Mouse (Mus musculus) forebrain, embryonic 14.5 days (tissue): ENCODE data around the gene Stambp. TPM values are rescaled to one million over a fixed set of nuclear protein-coding genes. Genes with fewer than 3 reads are reported as not detected.

ENCODE experiments used
- ATAC-seq: fragments of 200-750 bp; cut with Nextera tagmentation; 2 replicates; pipeline ENCODE4 v1.8.0; 2017; ENCODE audit warnings: mild to moderate bottlenecking, moderate library complexity
- DNase-seq: peaks from one replicate; pipeline ENCODE4 v3.0.0-alpha.2; 2015; ENCODE audit warnings: low spot score
- H3K27ac ChIP-seq: fragments of 300-500 bp; sonication (generic); 2 replicates; pipeline ENCODE4 v1.5.1; 2014; ENCODE audit warnings: low read depth, mild to moderate bottlenecking, control low read depth, low read length, moderate library complexity
- H3K27me3 ChIP-seq: fragments of 300-500 bp; sonication (generic); replicated peaks from 2 replicates; pipeline ENCODE4 v1.6.1; 2014; ENCODE audit warnings: low read length, control low read depth, mixed read lengths; ENCODE audit not compliant: control insufficient read depth, insufficient read depth
- H3K36me3 ChIP-seq: fragments of 300-500 bp; sonication (generic); 2 replicates; pipeline ENCODE4 v1.6.1; 2014; ENCODE audit warnings: low read length, control low read depth; ENCODE audit not compliant: control insufficient read depth, insufficient read depth
- H3K4me1 ChIP-seq: fragments of 300-500 bp; sonication (generic); 2 replicates; pipeline ENCODE4 v1.6.1; 2014; ENCODE audit warnings: antibody characterized with exemption, low read length, control low read depth; ENCODE audit not compliant: control insufficient read depth, insufficient read depth
- H3K4me2 ChIP-seq: fragments of 300-500 bp; sonication (generic); 2 replicates; pipeline ENCODE4 v1.6.1; 2014; ENCODE audit warnings: mild to moderate bottlenecking, control low read depth, low read length
- H3K4me3 ChIP-seq: fragments of 300-500 bp; sonication (generic); 2 replicates; pipeline ENCODE4 v1.5.1; 2014; ENCODE audit warnings: low read depth, low read length, control low read depth
- H3K9ac ChIP-seq: fragments of 300-500 bp; sonication (generic); 2 replicates; pipeline ENCODE4 v1.6.1; 2014; ENCODE audit warnings: mild to moderate bottlenecking, low read length, control low read depth, moderate library complexity
- H3K9me3 ChIP-seq: fragments of 300-500 bp; sonication (generic); replicated peaks from 2 replicates; pipeline ENCODE4 v1.6.1; 2016; ENCODE audit warnings: low read length, control low read depth, mixed read lengths; ENCODE audit not compliant: control insufficient read depth
- WGBS: fragments of 180-500 bp; shearing (Covaris S2); extraction: QIAGEN DNeasy Blood & Tissue Kit; methylation state at CpG from one replicate; pipeline ENCODE4 v1.1.7; 2014; 5-methylcytosine and 5-hydroxymethylcytosine counted together
- polyA plus RNA-seq: library from polyadenylated mRNA; unstranded; fragments of >200 nt; fragmentation: Nextera tagmentation; extraction: Ambion mirVana; gene quantifications from 2 replicates; pipeline ENCODE4 v1.2.1, GENCODE M21; 2014

The Stambp gene
- polyA plus RNA-seq, 1 experiment from 2014 or later = 56.5 TPM

DNA sequence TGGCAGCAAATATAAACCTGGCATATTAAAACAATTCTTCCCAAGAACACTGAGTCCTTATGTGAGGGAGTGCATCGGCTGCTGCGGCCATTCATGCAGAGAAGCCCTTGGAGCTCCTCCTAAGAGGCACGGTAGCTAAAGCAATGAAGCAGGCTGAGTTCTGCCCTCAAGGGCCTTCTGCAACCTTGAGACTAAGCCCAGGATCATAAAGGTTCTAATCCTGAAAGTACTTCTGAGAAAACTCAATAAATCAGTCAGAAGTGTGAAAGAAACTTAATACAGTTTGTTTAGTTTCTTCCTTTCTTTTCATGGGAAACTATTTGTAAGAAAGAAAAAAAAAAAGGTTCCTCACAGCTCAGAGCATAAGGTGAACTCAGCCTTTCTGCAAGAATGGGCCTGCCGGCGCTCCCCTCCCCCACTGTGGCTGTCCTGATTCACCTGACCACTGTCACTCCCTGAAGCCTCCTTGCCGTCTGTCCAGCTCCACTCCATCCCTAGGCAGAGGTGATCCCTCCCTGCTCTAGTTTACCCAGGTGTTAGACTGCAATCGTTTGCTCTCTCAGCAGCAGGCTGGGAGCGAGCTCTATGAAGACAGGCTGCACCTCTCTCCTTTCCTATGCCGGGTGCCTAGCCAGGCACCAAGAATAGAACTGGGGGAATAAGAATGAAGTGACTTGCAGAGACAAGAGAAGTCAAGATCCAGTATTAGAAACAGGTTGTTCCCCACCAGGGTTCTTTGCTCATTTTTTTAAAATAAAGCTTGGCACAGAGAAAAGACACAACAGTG is 70.8 kb downstream of the Stambp start:
- peaks cover 7% of the 10 kb centered on the region; the same call in 1 of the 2 replicates for H3K4me1 ChIP-seq
- ATAC-seq (no peak), DNase-seq (no peak)
- no peak overlapping the region for H3K9ac ChIP-seq
- H3K27ac ChIP-seq = no peak overlapping the region
- WGBS = 65% methylated on average over 9 of the region's 9 CpGs
- H3K27me3 ChIP-seq = no peaks in the 10 kb centered on the region
- peaks cover 4% of the 10 kb centered on the region; the same call in 1 of the 2 replicates for H3K36me3 ChIP-seq
- H3K9me3 ChIP-seq = no peaks in the 10 kb centered on the region
- H3K4me2 ChIP-seq = no peak overlapping the region
- H3K4me3 ChIP-seq = no peak overlapping the region

DNA sequence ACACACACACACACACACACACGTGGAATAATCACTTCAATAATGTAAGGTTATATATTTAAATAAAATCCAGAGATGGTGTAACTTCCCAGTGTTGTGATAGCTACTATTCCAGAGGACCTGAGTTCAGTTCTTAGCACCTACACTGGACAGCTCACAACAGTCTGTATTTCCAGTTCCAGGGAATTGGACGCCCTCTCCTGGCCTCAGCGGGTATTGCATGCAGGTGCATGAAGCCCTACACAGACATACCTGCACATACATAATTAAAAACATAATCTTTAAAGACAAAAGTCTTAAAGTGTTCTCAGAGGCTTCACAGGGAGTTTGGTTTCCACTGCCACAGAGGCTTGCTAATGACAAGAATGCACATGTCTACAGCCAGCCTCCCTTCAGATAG is 72.1 kb downstream of the Stambp start:
- Histone ChIP-seq H3K27ac (no peak overlapping the region), H3K4me3 (no peak overlapping the region), H3K4me2 (no peak overlapping the region), H3K9me3 (no peaks in the 10 kb centered on the region), H3K4me1 (peaks cover under 1% of the 10 kb centered on the region; the same call in 1 of the 2 replicates), H3K9ac (no peak overlapping the region), H3K27me3 (no peaks in the 10 kb centered on the region), H3K36me3 (peaks cover 13% of the 10 kb centered on the region; the same call in 1 of the 2 replicates)
- 59% methylated on average over 3 of the region's 3 CpGs for WGBS
- DNase-seq = no peak
- ATAC-seq = no peak

DNA sequence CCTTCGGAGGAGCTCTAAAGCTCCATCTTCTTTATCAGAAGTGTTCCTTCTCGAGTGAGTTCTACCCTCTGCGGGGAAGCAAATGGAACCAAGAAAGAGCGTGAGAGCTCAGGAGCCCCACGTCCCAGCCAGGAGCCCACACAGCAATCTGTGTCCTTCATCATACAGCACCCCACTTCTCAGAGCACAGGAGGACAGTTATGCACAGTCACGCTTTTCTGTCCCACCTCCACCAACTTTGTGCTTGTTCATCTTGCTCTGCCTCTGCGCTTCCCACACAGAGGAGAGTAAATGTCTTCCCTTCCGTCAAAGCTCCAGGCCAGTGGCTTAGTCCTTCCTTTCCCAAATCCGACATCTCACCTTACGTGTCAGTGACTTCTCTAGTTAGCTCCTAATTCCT is 73.5 kb downstream of the Stambp start:
- Histone ChIP-seq H3K4me3 (no peak overlapping the region), H3K27ac (no peak overlapping the region), H3K27me3 (no peaks in the 10 kb centered on the region), H3K36me3 (peaks cover 19% of the 10 kb centered on the region), H3K4me1 (no peaks in the 10 kb centered on the region), H3K9ac (no peak overlapping the region), H3K9me3 (no peaks in the 10 kb centered on the region), H3K4me2 (no peak overlapping the region)
- 94% methylated on average over 10 of the region's 10 CpGs for WGBS
- DNase-seq (no peak), ATAC-seq (no peak)

DNA sequence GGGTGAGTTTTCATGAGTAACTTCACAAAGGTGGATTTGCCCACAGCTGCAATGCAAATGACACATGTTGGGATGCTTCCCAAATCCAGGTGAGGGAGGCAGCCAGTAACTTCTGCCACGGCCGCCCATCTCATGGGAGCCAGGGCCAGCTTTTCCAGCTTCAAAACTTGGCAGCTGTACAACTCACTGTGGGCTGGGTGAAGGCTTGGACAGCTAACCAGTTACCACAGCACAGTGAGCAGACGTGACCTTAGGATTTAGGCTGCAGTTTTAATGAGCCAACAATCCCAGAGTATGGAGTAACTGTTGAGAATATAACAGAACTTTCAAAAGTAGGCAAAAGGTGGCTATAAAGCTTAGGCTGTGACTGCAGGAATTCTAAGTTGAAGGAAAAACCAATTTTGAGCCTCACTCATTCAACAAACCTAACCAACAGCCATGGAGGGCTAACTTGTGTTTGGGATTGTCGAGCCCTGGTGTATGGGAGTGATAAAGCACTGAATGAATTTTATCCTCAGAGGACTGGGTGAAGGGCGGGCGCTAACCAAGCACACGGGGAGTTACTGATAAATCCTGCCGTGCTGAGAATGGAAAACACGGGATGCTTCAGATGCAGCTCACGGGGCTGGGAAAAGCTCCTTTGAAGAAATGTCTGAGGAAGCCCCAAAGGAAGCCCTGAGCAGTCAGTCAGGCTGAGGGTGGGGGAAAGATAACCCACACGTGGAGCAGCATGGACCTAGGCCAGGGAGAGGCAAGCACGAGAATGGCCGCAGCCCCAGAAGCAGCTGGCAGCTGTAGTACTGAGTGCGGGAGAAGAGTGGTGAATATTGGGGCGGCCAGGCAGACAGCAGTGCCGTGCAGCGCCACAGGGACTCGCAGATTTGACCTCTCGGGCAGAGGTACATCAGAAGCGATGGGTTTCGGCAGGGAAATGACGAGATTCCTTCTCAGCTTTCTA is 75.5 kb downstream of the Stambp start:
- no peak overlapping the region for H3K4me3 ChIP-seq
- no peak overlapping the region for H3K4me2 ChIP-seq
- ATAC-seq = no peak
- H3K27ac ChIP-seq = no peak overlapping the region
- peaks cover 26% of the 10 kb centered on the region for H3K36me3 ChIP-seq
- 88% methylated on average over 22 of the region's 22 CpGs for WGBS
- H3K27me3 ChIP-seq = no peaks in the 10 kb centered on the region
- H3K4me1 ChIP-seq = no peaks in the 10 kb centered on the region
- H3K9ac ChIP-seq = no peak overlapping the region
- no peaks in the 10 kb centered on the region for H3K9me3 ChIP-seq
- no peak for DNase-seq

DNA sequence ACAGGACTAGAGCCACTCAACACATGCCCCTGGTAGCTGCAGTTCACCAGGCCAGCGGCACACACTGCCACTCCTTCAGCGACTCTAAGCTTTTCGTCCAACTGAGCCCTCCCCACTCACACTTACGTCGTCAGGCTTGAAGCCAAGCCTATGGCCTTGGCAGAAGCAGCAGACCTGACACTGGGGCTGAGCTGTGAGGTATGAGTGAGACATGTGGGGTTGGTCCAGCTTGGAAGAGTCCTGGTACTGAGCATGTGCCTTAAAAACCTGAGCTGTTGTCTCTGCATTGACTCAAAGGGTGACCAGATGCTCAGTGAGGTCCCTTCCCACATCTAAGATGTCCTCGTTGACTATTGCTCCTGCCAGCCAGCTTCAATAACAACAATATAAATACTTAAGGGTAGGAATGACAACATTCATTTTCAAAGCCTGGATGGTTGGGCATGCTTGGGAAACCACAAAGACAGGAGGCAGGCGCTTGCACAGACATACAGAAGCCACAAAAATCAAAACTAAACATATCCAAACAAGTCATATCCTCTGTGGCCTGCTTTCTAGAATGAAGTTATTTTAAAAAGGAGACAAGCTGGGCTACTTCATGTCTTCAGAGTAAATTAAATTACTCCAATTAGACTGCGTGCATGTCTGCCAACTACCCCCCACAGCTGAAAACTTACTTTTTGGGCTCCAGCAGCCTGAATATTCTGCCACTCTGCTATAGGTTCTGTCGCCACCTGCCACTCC is 76.3 kb downstream of the Stambp start:
- Histone ChIP-seq H3K4me3 (no peak overlapping the region), H3K9ac (no peak overlapping the region), H3K27me3 (no peaks in the 10 kb centered on the region), H3K27ac (no peak overlapping the region), H3K9me3 (no peaks in the 10 kb centered on the region), H3K4me2 (no peak overlapping the region), H3K4me1 (no peaks in the 10 kb centered on the region), H3K36me3 (peaks cover 26% of the 10 kb centered on the region)
- WGBS = 90% methylated on average over 9 of the region's 9 CpGs
- ATAC-seq = no peak
- DNase-seq = peak; percentile 28

Other genes starting within 250 kb of the Stambp start
- 25.3 and 27.2 TPM in 2 replicates for gene Mthfd2, start 246.8 kb downstream of the Stambp start, polyA plus RNA-seq
- 34.5 and 37.6 TPM in 2 replicates for gene Mob1a, start 246.7 kb downstream of the Stambp start, polyA plus RNA-seq
- gene Bola3, start 223.6 kb downstream of the Stambp start, polyA plus RNA-seq = 66.7 and 93.2 TPM in 2 replicates
- gene Tet3, start 113.6 kb downstream of the Stambp start, polyA plus RNA-seq = 34.9 and 49.5 TPM in 2 replicates
- gene Dguok, start 65.8 kb downstream of the Stambp start, polyA plus RNA-seq = 63.9 and 71.1 TPM in 2 replicates
- gene Actg2, start 36.5 kb downstream of the Stambp start, polyA plus RNA-seq = 1.2 and 1.9 TPM in 2 replicates
- gene Clec4f, start 83.5 kb upstream of the Stambp start, polyA plus RNA-seq = not detected in 2 replicates
- gene Cd207, start 105.1 kb upstream of the Stambp start, polyA plus RNA-seq = not detected in 2 replicates
- not detected in 2 replicates for gene Vax2, start 138.5 kb upstream of the Stambp start, polyA plus RNA-seq
- gene Atp6v1b1, start 170.3 kb upstream of the Stambp start, polyA plus RNA-seq = not detected in 2 replicates
- gene Ankrd53, start 189.9 kb upstream of the Stambp start, polyA plus RNA-seq = not detected in 2 replicates
- gene Tex261, start 203.1 kb upstream of the Stambp start, polyA plus RNA-seq = 63.5 and 76.4 TPM in 2 replicates
- gene Nagk, start 222.3 kb upstream of the Stambp start, polyA plus RNA-seq = 78.5 and 85.9 TPM in 2 replicates